Mouse (Mus musculus) spleen, embryonic (tissue): ENCODE data around the gene Naa25.

Experiments
- CTCF ChIA-PET: fragments of 350-600 bp; sonication (Branson Sonifier 250); formaldehyde crosslinking; loops from one replicate; lab custom pipeline; 2022; lab: Charles Lee

Gene Naa25

DNA sequence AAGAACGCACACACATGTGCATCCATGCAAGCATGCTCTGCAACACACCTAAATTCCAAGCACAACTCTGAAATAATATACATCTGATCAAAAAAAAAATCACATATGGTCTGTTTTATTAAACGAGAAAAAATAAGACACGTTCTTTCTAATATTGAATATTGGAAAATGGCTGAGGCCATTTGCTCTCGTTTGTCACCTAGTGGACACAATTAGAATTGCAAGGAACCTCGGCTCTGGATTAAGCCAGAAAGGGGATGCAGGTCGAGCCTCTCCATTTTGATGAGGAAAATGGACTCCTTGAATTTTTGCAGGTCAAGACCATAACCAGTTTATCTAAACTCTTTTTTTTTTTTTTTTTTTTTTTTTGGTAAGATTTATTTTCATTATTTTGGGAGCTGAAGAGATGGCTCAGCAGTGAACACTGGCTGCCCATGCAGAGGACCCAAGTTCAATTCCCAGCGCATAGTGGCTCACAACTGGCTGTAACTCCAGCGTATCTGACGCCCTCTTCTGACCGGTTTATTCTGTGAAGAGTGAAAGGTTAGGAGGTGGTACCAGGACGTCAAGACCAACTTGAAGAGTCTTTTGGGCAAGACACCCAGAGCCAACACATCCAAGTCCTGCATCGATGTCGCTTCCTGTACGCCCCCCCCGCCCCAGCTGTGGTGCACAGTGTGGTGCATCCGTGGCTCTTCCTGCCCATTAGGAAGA is 4.9 kb upstream of the Naa25 start:
- CTCF ChIA-PET: interaction anchor here (0.6 kb wide), 1 partner anchor 13 kb away, joined by 5 read pairs; no protein-coding TSS in a partner anchor

DNA sequence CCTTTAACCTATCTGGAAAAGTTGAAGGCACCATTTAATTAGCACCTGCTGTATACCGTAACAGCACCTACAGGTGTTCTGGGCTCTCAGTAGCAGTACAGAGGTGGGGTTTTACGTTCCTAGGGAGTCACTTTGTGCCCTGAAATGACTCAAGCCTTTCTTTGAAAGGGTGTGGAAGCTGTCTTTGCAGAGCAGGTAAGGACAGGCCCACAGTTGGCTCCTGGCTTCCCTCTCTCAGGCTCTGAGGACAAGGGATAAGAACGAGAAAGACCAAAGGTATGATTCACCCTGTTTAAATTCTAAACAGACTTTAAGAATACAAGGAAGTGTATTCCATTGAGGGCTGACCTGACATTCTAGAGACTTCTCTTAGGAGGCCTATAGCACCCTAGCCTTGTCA is 4.3 kb upstream of the Naa25 start:
- CTCF ChIA-PET: interaction anchor here (0.6 to 1.0 kb wide), 2 partner anchors 14 to 85 kb away, joined by 4 to 5 read pairs; no protein-coding TSS in a partner anchor

DNA sequence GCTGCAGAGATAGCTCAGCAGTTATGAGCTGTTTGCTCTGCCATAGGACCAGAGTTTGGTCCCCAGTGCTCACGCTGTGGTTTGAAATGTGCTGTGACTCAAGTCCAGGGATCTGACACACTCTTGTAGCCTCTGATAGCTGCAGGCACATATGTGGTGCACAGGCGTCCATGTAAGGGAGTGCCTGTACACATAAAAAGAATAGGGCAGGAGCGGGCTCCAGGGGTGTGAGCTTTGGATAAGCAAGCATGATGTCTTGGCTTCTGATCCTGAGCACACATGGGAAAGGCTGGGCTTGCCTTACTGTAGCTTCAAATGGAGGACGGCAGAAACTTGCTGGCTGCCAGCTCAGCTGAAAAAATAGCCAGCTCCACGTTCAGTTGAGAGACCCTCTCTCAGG is 2.1 kb upstream of the Naa25 start:
- CTCF ChIA-PET: no interaction called here

DNA sequence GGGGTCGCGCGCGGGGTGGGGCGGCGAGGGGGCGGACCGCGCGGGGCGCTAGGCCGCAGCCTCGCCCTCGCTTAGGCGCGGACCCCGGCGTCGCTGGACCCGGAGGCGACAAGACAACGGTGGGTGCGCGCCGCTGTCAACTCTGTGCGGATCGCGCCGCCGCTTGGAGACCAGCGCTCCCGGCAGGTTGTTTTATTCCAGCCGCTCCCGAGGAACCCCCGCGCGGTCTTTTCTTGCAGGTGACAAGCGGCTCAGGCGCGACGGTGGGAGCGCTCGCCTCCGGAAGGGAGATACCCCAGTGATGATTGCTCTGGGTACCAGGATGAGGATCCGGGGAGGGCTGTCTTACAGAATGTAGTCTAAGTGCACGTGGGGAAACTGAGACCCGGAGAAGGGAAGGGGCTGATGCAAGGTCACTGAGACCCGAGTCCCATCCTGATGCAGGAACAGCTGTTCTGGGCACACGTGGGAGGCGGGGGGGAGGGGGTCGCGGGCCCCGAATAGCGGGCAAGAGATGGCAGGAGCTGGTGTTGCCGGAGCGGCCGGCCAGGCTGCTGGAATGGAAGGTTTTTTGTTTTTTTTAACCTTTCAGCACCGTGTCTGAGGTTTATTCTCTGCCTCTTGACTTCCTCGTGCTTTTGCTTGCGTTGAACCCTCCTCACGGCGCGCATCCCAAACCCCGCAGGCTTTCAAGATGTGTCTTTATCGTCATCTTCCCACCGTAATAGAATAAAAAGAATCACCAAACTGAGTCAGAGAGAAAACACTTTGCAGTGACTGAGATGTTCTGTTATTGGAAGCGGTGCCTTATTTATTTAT is 619 bp downstream of the Naa25 start:
- CTCF ChIA-PET: interaction anchor here (0.6 kb wide), 2 partner anchors 150 to 172 kb away, joined by 4 to 13 read pairs; no protein-coding TSS in a partner anchor

DNA sequence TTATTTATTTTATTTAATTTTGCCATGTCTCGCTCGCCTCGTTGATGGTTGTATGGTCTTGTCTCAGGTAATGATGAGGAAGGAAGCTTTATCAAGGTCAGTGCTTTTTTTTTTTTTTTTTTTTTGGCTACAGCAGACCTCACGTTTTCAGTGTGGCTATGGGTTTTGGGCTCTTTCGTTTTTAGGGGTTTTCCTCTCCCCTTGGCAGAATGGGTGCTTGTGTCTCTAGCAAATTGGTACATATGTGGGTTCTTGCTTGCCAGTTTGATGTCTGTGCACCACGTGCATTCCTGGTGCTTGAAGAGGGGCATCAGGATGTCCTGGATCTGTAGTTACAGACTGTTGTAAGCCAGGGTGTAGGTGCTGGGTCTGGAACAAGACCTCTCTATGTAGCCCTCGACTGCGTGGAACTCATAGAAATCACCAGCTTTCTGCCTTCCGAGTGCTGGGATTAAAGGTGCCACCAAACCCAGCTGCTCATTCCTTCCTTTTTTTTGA is 1.3 kb downstream of the Naa25 start:
- CTCF ChIA-PET: interaction anchor here (0.6 kb wide), 1 partner anchor 173 kb away, joined by 13 read pairs; no protein-coding TSS in a partner anchor

DNA sequence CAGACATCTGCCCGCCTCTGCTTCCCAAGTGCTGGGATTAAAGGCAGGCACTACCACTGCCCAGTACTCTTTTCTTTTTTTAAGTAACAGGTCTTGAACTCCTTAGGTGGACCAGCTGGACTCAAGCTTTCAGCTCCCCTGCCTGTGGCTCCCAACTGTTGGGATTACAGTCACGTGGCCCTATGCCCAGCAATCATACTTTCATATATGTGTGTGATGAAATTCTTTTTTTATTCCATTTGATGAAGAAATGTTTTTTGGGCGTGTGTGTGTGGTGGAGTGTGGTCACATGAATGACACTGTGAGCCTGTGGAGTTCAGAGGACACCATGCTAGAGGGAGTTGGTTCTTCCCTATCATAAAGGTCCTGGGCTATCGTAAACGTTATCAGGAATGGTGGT is 1.8 kb downstream of the Naa25 start:
- CTCF ChIA-PET: no interaction called here

DNA sequence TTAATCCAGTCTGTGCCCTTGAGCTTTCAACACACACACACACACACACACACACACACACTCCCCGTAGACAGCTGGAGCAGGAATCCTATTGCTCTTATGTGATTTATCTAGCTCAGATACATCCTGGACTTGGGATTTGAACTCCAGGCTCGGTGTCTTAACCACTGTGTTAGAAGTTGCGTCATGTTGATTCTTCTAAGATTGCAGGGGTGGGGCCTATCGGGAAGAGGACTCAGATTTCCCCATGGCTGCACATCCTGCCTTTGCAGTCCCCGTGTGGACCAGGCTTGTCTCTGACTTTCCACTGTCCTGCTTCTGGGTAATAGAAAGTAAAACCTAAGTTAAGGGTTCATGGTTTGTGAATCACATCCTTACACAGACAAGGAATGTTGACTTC is 2.3 kb downstream of the Naa25 start:
- CTCF ChIA-PET: no interaction called here

DNA sequence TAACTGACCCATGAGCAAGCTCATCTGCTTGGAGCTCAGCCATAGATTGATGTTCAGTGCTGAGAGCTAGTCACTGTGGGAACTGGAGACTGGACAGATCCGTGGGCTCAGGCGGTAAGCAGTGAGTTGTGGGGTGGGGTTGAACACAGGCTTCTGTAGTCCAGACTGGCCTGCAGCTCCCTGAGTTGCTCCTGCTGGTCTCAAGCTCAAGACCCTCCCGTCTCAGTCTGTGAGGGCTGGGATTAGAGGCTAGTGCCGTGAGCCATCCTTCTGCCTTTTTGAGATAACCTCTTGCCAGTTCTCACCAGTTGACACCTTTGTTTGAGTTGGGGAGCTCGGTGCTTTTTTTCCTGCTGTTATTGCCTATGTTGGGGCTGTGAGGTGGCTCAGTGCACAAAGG is 3.1 kb downstream of the Naa25 start:
- CTCF ChIA-PET: no interaction called here

DNA sequence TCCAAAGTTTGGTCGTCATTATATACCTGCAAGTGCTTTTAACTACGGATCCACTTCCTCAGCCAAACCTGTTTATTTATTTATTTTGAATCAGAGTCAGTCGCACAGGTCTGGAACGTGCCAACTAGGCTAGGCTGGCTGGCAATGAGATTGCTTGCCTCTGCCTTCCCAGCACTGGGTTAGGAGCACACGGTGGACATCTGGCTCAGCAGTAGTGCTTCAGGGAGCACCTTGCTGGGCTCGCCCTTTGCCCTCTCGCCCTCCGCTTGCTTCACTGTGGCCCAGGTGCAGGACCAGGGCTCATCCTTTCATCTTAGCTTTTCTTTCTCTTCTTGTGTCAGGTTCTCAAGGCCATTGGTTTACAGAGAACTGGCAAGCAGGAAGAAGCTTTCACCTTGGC is 10.1 kb downstream of the Naa25 start:
- CTCF ChIA-PET: no interaction called here

DNA sequence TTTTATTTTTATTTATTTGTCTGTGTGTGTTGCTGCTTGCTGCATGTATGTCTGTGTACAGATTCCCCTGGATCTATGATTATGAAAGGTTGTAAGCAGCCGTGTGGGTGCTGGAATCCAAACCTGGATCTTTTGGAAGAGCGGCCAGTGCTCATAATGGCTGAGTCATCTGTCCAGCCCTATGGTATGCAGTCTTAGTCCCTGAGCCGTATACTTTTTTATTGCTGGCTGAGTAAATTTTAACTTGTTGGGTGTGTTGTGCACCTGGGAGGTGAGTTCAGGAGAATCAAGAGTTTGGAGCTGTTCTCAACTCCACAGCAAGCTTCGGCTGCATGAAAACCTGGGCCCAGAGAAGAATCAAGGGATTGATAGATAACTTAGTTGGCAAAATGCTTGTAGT is 13.2 kb downstream of the Naa25 start:
- CTCF ChIA-PET: no interaction called here

DNA sequence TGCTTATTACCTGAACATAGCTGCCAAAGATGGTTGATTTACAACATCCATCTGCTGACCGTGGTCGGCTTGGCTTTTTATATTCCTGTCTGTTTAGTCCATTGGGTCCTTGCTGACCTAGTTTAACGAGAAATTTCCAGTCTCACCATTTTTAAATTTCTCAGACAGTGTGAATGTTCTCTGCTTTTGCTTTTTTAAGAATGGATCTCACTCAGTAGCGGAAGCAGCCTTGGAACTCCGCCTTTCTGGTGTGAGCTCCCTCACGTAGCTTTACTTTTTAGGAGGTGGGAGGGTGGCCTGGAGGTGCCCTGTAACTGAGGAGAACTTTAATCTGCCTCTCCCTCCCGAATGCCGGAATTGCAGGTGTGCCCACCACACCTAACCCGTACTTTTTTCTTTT is 23.0 kb downstream of the Naa25 start:
- CTCF ChIA-PET: no interaction called here

DNA sequence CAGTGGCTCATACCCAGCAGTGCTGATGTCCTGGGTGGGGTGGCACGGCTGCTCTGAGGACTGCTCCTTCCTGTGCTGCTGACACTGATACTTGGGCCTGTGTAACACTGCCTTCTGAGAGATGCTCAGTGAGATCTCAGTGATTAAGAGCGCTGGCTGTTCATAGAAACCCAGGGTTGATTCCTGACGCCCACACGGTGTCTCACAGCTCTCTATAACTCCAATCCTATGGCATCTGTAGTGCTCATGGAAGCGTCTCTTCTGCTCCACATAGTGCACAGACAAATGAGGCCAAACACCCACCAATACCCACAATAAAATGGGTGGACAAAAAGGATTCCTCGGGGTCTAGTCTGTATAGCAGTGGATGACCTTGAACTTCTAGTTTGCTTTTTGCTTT is 25.1 kb downstream of the Naa25 start:
- CTCF ChIA-PET: interaction anchor here (0.8 kb wide), 1 partner anchor 37 kb away, joined by 11 read pairs; the partner anchor contains the start of gene Trafd1

DNA sequence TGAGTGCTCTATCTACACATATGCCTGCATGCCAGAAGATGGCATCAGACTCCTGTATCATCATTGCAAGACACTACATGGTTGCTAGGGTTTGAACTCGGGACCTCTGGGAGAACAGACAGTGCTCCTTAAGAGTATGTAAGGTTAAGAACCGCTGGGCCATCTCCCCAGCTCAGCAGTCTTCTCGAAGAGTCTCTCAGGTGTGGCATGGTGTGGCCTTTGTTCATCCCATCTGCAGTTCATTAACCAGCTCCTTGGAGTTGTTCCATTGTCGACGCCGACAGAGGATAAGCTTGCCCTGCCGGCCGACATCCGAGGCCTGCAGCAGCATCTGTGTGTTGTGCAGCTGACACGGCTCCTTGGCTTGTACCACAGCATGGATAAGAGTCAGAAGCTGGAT is 25.6 kb downstream of the Naa25 start:
- CTCF ChIA-PET: interaction anchor here (0.8 kb wide), 1 partner anchor 38 kb away, joined by 11 read pairs; the partner anchor contains the start of gene Trafd1

DNA sequence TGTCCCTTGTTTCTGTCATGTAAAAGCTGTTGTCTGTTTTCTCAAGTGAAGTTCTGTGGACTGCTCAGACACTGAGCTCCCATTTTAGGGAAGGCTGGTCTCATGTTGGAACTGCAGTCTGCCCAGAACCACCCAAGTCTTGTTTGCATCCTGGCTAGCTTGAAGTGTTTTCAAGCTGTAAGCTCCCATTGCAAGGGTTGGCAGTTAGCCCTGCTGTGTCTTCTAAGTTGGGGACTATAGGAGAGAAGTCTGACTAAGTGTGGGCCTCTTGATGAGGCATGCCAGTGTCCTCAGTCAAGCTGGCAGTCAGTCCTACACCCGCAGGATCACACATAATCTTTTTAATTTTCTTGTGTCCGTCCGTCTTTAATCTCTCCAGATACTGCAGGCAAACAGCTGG is 31.2 kb downstream of the Naa25 start:
- CTCF ChIA-PET: no interaction called here

DNA sequence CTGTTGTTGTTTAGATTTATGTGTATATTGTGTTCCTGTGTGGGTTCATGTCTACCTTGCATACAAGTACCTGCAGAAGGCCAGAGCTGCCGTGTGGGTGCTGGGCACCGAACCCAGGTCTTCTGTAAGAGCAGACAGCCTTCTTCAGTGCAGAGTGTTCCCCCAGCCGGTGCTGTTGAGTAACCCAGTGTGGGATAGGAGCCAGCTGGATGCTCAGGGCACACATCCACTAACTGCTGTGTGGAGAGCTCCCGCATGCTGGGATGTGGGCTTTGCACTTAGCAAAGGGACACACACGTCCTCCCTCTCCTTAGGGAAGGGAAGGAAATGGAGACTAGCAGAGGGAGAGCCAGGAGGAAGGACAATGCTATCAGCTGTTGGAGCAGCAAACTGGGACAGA is 40.4 kb downstream of the Naa25 start:
- CTCF ChIA-PET: no interaction called here

DNA sequence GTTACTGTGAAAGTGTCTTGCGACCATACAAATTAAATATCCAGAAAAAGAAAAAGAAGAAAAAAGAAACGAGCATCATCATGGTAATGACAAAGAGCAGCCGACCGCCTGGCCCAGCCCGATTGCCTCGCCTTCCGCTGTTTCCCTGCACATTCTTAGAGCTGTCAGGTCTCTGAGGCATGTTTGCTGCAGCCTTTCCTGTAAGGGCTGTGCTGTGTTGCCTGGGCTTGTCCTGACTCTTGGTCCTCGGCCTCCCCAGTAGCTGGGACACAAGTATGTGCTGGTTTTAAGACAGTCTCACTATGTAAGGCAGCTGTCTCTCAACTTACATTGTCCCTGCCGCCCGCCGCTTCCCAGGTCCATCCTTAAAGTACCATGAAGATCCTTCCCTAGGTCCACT is 41.0 kb downstream of the Naa25 start:
- CTCF ChIA-PET: no interaction called here

DNA sequence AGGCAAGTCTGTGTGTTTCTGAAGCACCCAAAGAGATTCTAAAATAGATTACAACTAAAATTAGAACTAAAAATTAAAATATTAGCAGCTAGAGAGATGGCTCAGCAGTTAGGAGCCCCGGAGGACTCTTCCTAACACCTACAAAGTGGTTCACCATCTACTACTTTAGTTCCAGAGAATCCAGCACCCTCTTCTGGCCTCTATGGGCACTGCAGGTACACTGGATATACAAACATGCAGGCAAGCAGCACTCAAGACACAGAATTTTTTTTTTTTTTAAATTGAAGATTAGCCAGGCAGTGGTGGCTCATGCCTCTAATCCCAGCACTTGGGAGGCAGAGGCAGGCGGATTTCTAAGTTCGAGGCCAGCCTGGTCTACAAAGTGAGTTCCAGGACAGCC is 45.8 kb downstream of the Naa25 start:
- CTCF ChIA-PET: no interaction called here

DNA sequence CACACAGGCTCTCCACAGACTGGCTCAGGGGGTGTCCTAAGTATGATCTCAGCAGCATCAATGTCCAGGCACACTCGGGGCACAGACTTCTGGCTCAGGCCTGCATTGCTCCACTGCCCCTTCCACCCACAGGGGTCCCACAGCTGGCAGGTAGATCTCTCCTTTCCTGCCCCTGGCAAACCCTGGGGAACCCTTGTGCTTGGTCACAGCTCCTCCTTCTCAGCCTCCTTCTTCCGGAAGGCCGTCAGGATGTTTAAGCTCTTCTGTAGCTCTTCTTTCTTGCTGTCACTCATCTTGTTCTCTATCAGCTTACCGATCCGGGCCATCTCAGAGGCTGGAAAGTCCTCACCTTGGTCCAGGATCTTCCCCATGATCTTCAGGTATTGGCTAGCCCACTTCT is 47.1 kb downstream of the Naa25 start:
- CTCF ChIA-PET: no interaction called here

DNA sequence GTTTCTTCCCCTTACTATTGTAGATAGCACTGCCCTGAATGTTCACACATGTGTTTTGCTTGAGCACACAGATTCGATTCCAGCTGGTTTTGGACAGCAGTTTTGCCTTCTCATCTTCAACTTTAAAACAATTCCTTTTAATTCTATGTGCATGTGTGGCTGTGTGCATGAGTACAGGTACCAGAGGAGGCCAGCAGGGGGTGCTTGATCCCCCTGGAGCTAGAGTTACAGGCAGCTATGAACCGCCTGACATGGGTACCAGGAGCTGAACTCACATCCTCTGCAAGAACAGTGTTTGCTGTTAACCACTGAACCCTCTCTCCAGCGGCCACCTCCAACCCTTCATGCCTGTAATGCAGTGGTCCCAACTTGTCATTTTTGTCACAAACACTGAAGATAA is 50.7 kb downstream of the Naa25 start:
- CTCF ChIA-PET: no interaction called here

DNA sequence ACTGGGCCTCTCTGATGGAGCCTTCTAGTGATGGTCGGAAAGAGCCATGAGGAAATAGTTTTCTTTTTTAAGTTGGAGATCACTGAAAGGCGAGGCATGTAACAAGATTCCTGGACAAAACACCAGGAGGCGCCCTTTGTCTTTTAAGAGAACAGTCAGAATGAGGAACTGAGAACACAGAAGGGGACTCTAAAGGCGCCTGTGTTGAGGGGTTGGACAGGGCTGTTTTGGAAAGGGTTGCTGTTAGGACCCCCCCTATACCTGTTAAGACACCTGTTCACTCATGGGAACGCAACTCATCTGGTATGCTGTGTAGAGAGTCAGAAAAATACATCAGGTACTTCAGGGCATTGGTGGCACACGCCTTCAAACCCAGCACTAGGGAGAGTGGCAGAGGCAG is 52.2 kb downstream of the Naa25 start:
- CTCF ChIA-PET: interaction anchor here (1.0 to 1.3 kb wide), 2 partner anchors 20 to 28 kb away, joined by 3 read pairs; no protein-coding TSS in a partner anchor

DNA sequence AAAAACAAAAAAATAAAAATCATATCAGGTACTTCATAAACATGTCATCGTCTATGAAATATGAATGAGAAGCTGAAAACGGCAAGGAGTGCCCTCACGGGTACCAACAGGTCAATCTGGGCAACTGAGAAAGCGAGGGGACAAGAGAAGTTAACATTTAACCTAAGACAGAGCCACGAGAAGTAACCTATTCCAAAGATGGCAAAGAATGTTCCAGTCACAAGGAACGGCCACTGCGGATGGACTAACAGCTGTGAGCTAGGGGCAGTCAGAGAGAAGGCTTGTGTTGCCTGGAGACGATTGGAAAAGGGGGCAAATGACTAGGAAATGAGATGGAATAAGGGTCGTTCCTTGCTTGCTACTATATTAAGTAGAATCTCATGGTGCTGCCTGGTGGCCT is 52.7 kb downstream of the Naa25 start:
- CTCF ChIA-PET: interaction anchor here (1.0 kb wide), 1 partner anchor 27 kb away, joined by 3 read pairs; no protein-coding TSS in a partner anchor

DNA sequence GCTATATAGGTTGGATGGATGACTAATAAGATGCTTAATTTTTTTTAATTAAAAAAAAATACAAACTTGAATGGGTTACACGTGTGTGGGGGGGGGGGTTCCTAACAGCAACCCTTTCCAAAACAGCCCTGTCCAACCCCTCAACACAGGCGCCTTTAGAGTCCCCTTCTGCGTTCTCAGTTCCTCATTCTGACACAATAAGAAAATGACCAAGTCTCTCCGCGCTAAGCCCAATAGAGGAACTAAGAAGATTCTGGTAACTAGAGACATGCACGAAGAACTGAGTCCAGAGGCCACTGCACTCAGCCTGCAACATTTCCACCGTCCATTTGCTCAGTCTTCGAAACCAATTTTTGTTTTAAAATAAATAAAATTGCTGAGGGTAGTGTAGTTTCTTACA is 53.5 kb downstream of the Naa25 start:
- CTCF ChIA-PET: no interaction called here
